Mouse (Mus musculus): ENCODE measurements at regions not wholly inside any gene's neighbourhood (a gene's known extent, or its start where the extent isn't known, plus 50 kb on each side); places are given as distances from the start of the nearest gene placed in this dataset.

DNA sequence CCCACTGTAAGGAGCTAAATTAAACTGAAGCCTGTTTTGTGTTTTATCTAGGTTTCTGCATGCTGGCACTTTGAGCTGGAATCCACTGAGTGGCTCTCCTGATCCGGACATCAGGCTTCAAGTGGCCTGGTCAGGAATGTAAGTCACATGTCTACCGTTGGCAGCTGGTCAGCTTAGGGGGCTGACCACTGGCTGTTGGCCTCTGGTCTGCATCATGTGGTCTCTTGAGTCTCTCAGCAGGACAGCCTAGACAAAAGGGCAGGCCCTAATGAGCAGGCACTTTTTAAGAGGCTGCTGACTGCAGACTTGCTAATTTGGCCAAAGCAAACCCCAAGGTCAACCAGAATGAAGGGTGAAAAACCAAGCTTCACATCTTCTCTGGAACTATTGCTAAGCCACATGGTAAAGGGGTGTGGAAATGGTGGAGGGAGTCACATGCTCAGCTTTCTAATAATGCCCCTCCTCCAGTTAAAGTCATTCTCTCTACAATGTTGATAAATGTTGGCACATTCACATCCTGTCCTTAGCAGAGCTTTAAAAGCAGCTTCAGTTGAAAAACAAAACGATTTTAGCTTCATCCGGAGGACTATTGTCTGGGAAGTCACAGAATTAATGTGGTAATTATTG is 493.1 kb downstream of the Slc4a3 start:
- Histone ChIP-seq H3K4me3 (ENCODE audit: insufficient read depth, low read depth, low read length) (no peak overlapping the region), H3K4me1 (ENCODE audit: control insufficient read depth, insufficient read depth, low read length) (no peaks in the 10 kb centered on the region), H3K27ac (ENCODE audit: insufficient read depth, low read depth, low read length) (no peak overlapping the region)
- TF ChIP-seq CTCF (IDR thresholded peaks at IDR 0.05; ENCODE audit: insufficient read depth, low read depth, low read length), result no peak
- TF ChIP-seq POLR2A (IDR thresholded peaks at IDR 0.05; ENCODE audit: insufficient read depth, low read depth, low read length), result no peak
- 40% methylated on average over 4 of the region's 4 CpGs for WGBS

DNA sequence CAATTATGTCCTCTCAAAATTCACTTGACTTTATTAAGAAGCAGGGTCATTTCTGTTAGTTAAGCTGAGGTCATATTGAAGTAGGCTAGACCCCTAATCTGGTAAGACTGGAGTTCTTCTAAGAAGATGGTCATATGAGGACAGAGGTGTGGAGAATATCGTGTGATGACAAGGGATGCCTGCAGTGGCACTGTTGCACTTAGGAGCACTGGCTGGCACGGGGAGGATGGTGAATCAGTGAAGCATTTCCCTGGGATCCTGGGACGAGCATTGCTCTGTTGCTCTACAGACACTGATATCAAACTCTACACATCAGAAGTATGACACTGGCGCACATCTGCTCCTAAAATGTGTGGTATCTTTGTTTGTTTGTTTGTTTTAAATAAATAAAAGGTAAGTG is 493.6 kb downstream of the Slc4a3 start:
- Histone ChIP-seq H3K4me1 (ENCODE audit: control insufficient read depth, insufficient read depth, low read length) (no peaks in the 10 kb centered on the region), H3K27ac (ENCODE audit: insufficient read depth, low read depth, low read length) (no peak overlapping the region), H3K4me3 (ENCODE audit: insufficient read depth, low read depth, low read length) (no peak overlapping the region)
- TF ChIP-seq CTCF (IDR thresholded peaks at IDR 0.05; ENCODE audit: insufficient read depth, low read depth, low read length) (no peak), POLR2A (IDR thresholded peaks at IDR 0.05; ENCODE audit: insufficient read depth, low read depth, low read length) (no peak)
- 93% methylated on average over 4 of the region's 4 CpGs for WGBS

DNA sequence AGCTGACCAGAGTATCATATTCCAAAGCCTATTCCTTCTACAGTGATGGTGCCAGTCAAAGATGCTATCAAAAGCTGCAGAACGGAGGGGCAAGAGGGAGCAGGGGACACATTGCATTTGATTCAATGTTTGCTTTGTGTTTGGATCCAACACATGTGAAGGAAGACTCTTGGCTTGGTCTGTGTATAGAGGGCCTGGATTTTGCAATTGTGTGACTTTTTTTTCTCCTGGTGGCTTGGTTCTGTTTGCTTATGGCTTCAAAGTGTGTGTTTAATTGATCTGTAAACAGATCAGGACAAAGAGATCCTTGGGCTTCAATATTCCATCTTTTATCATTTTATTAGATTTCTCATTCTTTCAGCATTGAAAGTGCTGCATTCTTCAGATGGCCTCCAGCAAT is 504.2 kb downstream of the Slc4a3 start:
- no peak overlapping the region for H3K4me3 ChIP-seq (ENCODE audit: insufficient read depth, low read depth, low read length)
- no peak overlapping the region for H3K27ac ChIP-seq (ENCODE audit: insufficient read depth, low read depth, low read length)
- WGBS, result 93% methylated on average over 1 of the region's 1 CpGs
- TF ChIP-seq CTCF (IDR thresholded peaks at IDR 0.05; ENCODE audit: insufficient read depth, low read depth, low read length) (no peak), POLR2A (IDR thresholded peaks at IDR 0.05; ENCODE audit: insufficient read depth, low read depth, low read length) (no peak)
- no peaks in the 10 kb centered on the region for H3K4me1 ChIP-seq (ENCODE audit: control insufficient read depth, insufficient read depth, low read length)

DNA sequence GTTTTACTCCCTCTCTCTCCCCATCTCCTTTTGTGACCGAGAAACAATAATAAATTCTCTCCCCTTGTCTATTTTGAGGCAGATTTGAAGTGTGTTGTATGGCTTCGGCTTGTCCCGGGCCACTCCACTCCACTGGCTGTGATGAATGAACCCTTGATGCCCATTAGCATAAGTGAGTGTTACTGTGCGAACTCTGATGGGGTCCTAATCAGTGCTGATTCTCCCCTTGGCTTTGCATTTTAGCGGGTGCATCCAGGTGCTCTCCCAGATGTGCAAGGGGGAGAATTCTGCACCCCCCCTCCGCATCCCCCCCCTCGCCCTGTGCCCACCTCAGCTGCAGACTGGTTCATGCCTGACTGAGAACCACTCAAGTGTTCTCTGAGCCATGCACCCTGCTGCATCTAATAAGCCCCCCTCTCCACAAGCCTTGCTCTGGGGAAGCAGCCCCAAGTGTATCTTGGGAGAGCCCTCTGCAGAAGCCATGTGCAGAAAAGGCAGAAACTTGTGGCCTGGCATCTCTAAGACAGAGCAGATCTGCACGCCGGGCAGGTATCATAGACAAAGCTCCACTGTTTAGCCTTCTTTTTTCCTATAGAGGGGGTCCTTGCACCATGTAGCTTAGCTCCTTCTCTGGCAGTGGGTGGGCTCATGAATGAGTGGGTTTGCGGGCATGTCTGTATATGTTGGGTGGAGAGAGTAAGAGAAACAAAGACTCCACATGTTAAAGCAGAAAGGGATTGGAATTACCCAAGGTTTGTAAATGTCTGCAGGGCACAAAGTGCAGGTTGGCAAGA is 507.5 kb downstream of the Slc4a3 start:
- Histone ChIP-seq H3K4me3 (ENCODE audit: insufficient read depth, low read depth, low read length) (no peak overlapping the region), H3K27ac (ENCODE audit: insufficient read depth, low read depth, low read length) (no peak overlapping the region), H3K4me1 (ENCODE audit: control insufficient read depth, insufficient read depth, low read length) (no peaks in the 10 kb centered on the region)
- 50% methylated on average over 10 of the region's 10 CpGs for WGBS
- TF ChIP-seq POLR2A (IDR thresholded peaks at IDR 0.05; ENCODE audit: insufficient read depth, low read depth, low read length) (no peak), CTCF (IDR thresholded peaks at IDR 0.05; ENCODE audit: insufficient read depth, low read depth, low read length) (no peak)

DNA sequence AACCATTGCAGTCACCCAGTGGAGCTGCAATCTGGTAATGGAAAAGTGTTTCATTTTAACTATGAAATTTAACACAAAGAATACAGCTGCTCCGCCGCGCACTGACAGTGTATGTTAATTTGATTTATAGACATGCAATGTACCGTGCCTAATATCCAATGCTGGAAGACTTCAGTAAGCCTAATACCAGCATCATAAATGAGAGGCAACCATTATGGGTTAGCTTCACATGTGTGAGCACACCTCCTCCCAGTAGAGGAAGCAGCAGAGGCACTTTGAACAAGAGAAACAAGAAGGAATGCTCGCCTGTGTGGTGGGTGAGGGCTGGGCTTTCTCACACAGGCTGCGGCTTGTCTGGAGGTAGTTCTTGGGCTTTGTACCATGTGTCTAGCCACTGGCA is 519.7 kb downstream of the Slc4a3 start:
- peaks cover 1% of the 10 kb centered on the region for H3K4me1 ChIP-seq (ENCODE audit: control insufficient read depth, insufficient read depth, low read length)
- no peak overlapping the region for H3K27ac ChIP-seq (ENCODE audit: insufficient read depth, low read depth, low read length)
- no peak for TF ChIP-seq POLR2A (IDR thresholded peaks at IDR 0.05; ENCODE audit: insufficient read depth, low read depth, low read length)
- no peak for TF ChIP-seq CTCF (IDR thresholded peaks at IDR 0.05; ENCODE audit: insufficient read depth, low read depth, low read length)
- 73% methylated on average over 6 of the region's 6 CpGs for WGBS
- H3K4me3 ChIP-seq (ENCODE audit: insufficient read depth, low read depth, low read length), result no peak overlapping the region

DNA sequence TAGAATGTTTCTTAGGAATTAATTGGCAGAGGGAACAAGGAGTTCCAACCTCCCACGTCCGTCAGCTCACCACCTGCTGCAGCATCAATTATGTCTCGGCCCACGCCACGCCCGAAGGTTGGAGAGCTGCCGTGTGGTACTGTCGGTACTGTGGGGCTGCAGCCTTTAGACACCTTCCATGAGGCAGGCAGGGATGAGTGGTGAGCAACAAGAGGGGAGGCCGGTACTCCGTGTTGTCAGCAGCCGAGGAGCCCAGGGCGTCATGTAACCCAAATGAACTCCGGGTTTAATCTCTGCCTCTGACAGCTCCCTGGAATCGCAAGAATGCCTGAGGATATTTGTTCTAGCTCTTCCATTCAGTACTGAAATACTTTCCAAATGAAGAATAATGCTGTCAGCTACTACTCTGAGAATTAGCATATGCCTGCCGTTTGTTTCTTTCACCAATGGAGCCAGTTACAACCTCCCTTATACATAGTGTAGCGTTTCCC is 524.8 kb downstream of the Slc4a3 start:
- no peak for TF ChIP-seq CTCF (IDR thresholded peaks at IDR 0.05; ENCODE audit: insufficient read depth, low read depth, low read length)
- TF ChIP-seq POLR2A (IDR thresholded peaks at IDR 0.05; ENCODE audit: insufficient read depth, low read depth, low read length), result no peak
- H3K4me1 ChIP-seq (ENCODE audit: control insufficient read depth, insufficient read depth, low read length), result peaks cover 3% of the 10 kb centered on the region
- H3K27ac ChIP-seq (ENCODE audit: insufficient read depth, low read depth, low read length), result no peak overlapping the region
- H3K4me3 ChIP-seq (ENCODE audit: insufficient read depth, low read depth, low read length), result no peak overlapping the region
- 30% methylated on average over 16 of the region's 16 CpGs for WGBS

DNA sequence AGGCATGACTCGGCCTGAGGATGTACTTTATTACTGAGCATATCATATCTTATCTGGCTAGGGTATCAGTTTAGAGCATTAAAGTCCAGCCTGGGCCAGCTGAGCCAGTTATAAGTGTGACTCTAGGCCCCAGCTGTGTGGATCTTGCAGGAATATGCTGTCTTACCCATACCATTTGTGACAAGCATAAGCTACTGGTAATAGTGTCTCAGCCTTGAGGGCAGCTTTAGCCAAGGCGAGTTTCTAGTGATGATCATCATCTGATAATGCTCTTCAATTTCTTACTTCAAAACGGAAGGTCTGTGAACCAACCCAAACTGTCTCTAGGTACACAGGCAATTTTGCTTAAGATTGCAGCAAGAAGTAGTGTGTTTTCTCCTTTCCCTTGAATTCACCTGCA is 529.1 kb downstream of the Slc4a3 start:
- no peak for TF ChIP-seq POLR2A (IDR thresholded peaks at IDR 0.05; ENCODE audit: insufficient read depth, low read depth, low read length)
- TF ChIP-seq CTCF (IDR thresholded peaks at IDR 0.05; ENCODE audit: insufficient read depth, low read depth, low read length), result no peak
- Histone ChIP-seq H3K4me1 (ENCODE audit: control insufficient read depth, insufficient read depth, low read length) (peaks cover 3% of the 10 kb centered on the region), H3K4me3 (ENCODE audit: insufficient read depth, low read depth, low read length) (no peak overlapping the region), H3K27ac (ENCODE audit: insufficient read depth, low read depth, low read length) (no peak overlapping the region)
- WGBS, result 83% methylated on average over 3 of the region's 3 CpGs

DNA sequence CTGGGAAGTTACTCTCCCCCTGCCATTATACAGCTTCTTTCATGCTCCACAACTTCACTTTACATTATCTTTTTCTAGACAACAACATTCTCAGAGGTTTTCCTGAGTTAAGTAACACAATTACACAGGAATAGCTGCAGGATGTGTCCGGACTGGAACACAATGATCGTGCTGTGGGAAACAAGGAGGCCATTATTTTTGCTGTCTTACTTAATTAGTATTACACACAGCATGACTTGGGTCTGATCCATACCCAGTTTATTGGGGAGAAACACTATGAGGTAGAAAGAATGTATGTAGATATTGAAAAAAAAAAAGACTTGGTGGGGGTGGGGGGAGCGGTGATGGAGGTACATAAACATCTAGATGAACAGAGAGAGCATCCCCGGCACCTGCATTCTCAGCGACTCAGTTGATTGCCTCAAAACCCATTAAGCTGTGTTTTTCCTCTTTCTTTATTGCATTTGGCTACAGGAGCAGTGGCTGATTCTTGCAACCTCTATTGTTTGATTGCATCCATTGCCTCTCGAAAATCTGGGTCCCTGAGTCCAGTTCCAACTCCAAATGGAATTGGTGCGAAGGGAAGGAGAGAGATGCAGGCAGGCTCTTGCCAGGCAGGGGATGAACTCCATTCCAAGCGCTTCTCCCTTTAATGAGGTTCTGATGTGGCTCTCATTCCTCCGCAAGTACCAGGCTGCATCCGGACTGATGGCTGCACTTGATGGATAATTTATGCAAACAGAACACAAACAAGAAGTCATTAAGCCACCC is 529.8 kb downstream of the Slc4a3 start:
- Histone ChIP-seq H3K27ac (ENCODE audit: insufficient read depth, low read depth, low read length) (no peak overlapping the region), H3K4me3 (ENCODE audit: insufficient read depth, low read depth, low read length) (no peak overlapping the region), H3K4me1 (ENCODE audit: control insufficient read depth, insufficient read depth, low read length) (peaks cover under 1% of the 10 kb centered on the region)
- 48% methylated on average over 10 of the region's 10 CpGs for WGBS
- TF ChIP-seq CTCF (IDR thresholded peaks at IDR 0.05; ENCODE audit: insufficient read depth, low read depth, low read length) (no peak), POLR2A (IDR thresholded peaks at IDR 0.05; ENCODE audit: insufficient read depth, low read depth, low read length) (no peak)

GRCm38 (mm10) chr1:76080241-76080640 is 534.2 kb downstream of the Slc4a3 start:
- TF ChIP-seq CTCF (IDR thresholded peaks at IDR 0.05; ENCODE audit: insufficient read depth, low read depth, low read length), result no peak
- TF ChIP-seq POLR2A (IDR thresholded peaks at IDR 0.05; ENCODE audit: insufficient read depth, low read depth, low read length), result no peak
- Histone ChIP-seq H3K4me1 (ENCODE audit: control insufficient read depth, insufficient read depth, low read length) (no peaks in the 10 kb centered on the region), H3K4me3 (ENCODE audit: insufficient read depth, low read depth, low read length) (no peak overlapping the region), H3K27ac (ENCODE audit: insufficient read depth, low read depth, low read length) (no peak overlapping the region)
- 88% methylated on average over 6 of the region's 6 CpGs for WGBS

Measured in olfactory bulb, adult 2 months (tissue).